Mouse (Mus musculus) embryonic facial prominence, embryonic 13.5 days (tissue): ENCODE results near the gene St6gal2. TPM values are rescaled to one million over a fixed set of nuclear protein-coding genes. Genes with fewer than 3 reads are reported as not detected.
A peak's percentile ranks its signal among the peaks of the same experiment; 100 is the strongest.

Source experiments
- ATAC-seq: fragments of 200-750 bp; cut with Nextera tagmentation; 2 replicates; pipeline ENCODE4 v1.8.0; 2017; ENCODE audit warnings: low read depth; ENCODE audit not compliant: insufficient number of reproducible peaks, insufficient read depth, low FRiP score, low TSS enrichment
- H3K27ac ChIP-seq: fragments of 300-500 bp; sonication (generic); 2 replicates; pipeline ENCODE4 v1.5.1; 2015; ENCODE audit warnings: moderate library complexity, mild to moderate bottlenecking, inconsistent platforms
- H3K27me3 ChIP-seq: fragments of 300-500 bp; sonication (generic); 2 replicates; pipeline ENCODE4 v1.6.1; 2015; ENCODE audit warnings: mild to moderate bottlenecking, inconsistent platforms
- H3K36me3 ChIP-seq: fragments of 300-500 bp; sonication (generic); 2 replicates; pipeline ENCODE4 v1.6.1; 2015; ENCODE audit warnings: mild to moderate bottlenecking, inconsistent platforms
- H3K4me1 ChIP-seq: fragments of 300-500 bp; sonication (generic); 2 replicates; pipeline ENCODE4 v1.6.1; 2015; ENCODE audit warnings: inconsistent platforms
- H3K4me2 ChIP-seq: fragments of 300-500 bp; sonication (generic); 2 replicates; pipeline ENCODE4 v1.6.1; 2015; ENCODE audit warnings: moderate library complexity, mild to moderate bottlenecking, inconsistent platforms
- H3K4me3 ChIP-seq: fragments of 300-500 bp; sonication (generic); 2 replicates; pipeline ENCODE4 v1.5.1; 2015; ENCODE audit warnings: mild to moderate bottlenecking, inconsistent platforms
- H3K9ac ChIP-seq: fragments of 300-500 bp; sonication (generic); 2 replicates; pipeline ENCODE4 v1.6.1; 2015; ENCODE audit warnings: mild to moderate bottlenecking, inconsistent platforms
- H3K9me3 ChIP-seq: fragments of 300-500 bp; sonication (generic); 2 replicates; pipeline ENCODE4 v1.6.1; 2016; ENCODE audit warnings: inconsistent platforms
- WGBS: fragments of 180-500 bp; shearing (Covaris S2); methylation state at CpG from one replicate; pipeline ENCODE4 v1.1.7; 2015; ENCODE audit warnings: mixed read lengths; 5-methylcytosine and 5-hydroxymethylcytosine counted together
- polyA plus RNA-seq: library from polyadenylated mRNA; unstranded; fragments of >200 nt; fragmentation: Nextera tagmentation; extraction: Ambion mirVana; gene quantifications from 2 replicates; pipeline ENCODE4 v1.2.1, GENCODE M21; 2015

The St6gal2 gene
- polyA plus RNA-seq: 8.5 and 10.7 TPM in 2 replicates

- H3K4me1 ChIP-seq: peaks cover 14% of the 10 kb centered on the region; the same call in 1 of the 2 replicates
- no peaks in the 10 kb centered on the region for H3K9me3 ChIP-seq
- H3K36me3 ChIP-seq: no peaks in the 10 kb centered on the region
- peak within 1 kb of the TSS; percentile 86 for H3K9ac ChIP-seq
- under 1% methylated on average over 84 of the region's 84 CpGs for WGBS
- ATAC-seq: peak; percentile 83
- peak within 1 kb of the TSS; percentile 78 for H3K27ac ChIP-seq
- H3K4me3 ChIP-seq: peak within 1 kb of the TSS; percentile 69
- H3K4me2 ChIP-seq: peak within 1 kb of the TSS; percentile 89
- peaks cover 26% of the 10 kb centered on the region for H3K27me3 ChIP-seq
Observed at GRCm38 (mm10) chr17:55445250-55446184, at the start of gene St6gal2. St6gal2 (plus strand) TSS chr17:55445382.

DNA sequence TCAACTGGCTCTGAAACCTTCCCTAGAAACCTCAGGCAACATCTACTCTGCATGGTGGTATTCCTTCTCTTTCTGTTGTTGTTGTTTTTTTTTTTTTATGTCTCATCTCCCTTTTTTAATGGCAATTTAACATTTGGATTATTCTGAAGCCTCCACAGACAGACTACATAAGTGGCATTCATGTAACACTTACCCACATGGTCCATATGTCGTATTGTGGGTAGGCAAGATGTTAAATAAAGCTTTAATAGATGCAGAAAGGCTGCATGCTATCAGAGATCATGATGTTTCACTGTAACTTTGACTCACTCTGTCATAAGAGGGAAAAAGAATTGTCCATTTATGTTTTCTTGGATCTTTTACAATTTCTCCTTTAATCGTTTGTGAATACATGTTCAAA lies 39.1 kb upstream of the St6gal2 start:
- no peak for ATAC-seq
- H3K4me3 ChIP-seq: no peak overlapping the region
- 87% methylated on average over 2 of the region's 2 CpGs for WGBS

DNA sequence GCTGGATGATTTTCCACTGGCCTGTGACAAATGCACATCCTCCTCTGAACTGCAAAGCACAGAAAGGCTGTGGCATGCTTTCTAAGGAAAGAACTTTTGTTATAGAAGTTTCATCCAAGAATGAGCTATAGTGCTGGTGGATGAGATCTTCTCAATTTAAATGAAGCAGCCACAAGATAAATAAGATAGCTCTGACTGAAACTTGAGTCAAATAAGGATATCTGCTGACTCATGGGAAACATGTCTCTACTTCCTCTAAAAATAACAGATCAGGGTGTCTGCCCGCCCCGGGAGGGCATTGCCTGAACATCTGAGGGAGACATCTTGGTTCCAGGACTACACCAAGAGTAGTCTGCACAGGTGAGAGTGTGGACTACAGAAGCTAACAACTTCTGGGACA lies 28.7 kb upstream of the St6gal2 start:
- 80% methylated on average over 2 of the region's 2 CpGs for WGBS
- Histone ChIP-seq H3K4me1 (no peaks in the 10 kb centered on the region), H3K4me3 (no peak overlapping the region), H3K27me3 (no peaks in the 10 kb centered on the region), H3K36me3 (no peaks in the 10 kb centered on the region), H3K9ac (no peak overlapping the region), H3K4me2 (no peak overlapping the region), H3K27ac (no peak overlapping the region), H3K9me3 (no peaks in the 10 kb centered on the region)
- ATAC-seq: no peak

More for the DNA sequence above, 39.1 kb upstream of the St6gal2 start:
- H3K9ac ChIP-seq: no peak overlapping the region
- no peaks in the 10 kb centered on the region for H3K9me3 ChIP-seq
- no peak overlapping the region for H3K27ac ChIP-seq
- H3K36me3 ChIP-seq: no peaks in the 10 kb centered on the region
- no peaks in the 10 kb centered on the region for H3K4me1 ChIP-seq
- H3K27me3 ChIP-seq: no peaks in the 10 kb centered on the region
- no peak overlapping the region for H3K4me2 ChIP-seq

- ATAC-seq: peak; percentile 40; the same call in 1 of the 2 replicates
- Histone ChIP-seq H3K9me3 (no peaks in the 10 kb centered on the region), H3K36me3 (no peaks in the 10 kb centered on the region), H3K4me2 (peak overlapping the region; percentile 89), H3K27ac (peak overlapping the region; percentile 78), H3K4me1 (peaks cover 14% of the 10 kb centered on the region; the same call in 1 of the 2 replicates), H3K9ac (peak overlapping the region; percentile 86), H3K27me3 (peaks cover 26% of the 10 kb centered on the region), H3K4me3 (peak overlapping the region; percentile 69)
- WGBS: 2% methylated on average over 6 of the region's 6 CpGs
Observed at GRCm38 (mm10) chr17:55446185-55446527, 974 bp downstream of the St6gal2 start.

- peaks cover 26% of the 10 kb centered on the region for H3K27me3 ChIP-seq
- peaks cover 14% of the 10 kb centered on the region; the same call in 1 of the 2 replicates for H3K4me1 ChIP-seq
- 24% methylated on average over 4 of the region's 4 CpGs for WGBS
- peak overlapping the region; percentile 89 for H3K4me2 ChIP-seq
- H3K27ac ChIP-seq: peak overlapping the region; percentile 78; the same call in 1 of the 2 replicates
- peak overlapping the region; percentile 69 for H3K4me3 ChIP-seq
- no peaks in the 10 kb centered on the region for H3K36me3 ChIP-seq
- no peaks in the 10 kb centered on the region for H3K9me3 ChIP-seq
- no peak for ATAC-seq
- 0 out of 2 replicates have a peak overlapping the region, but pooled peaks have one; percentile 12 for H3K9ac ChIP-seq
Observed at GRCm38 (mm10) chr17:55446698-55447097, 1.5 kb downstream of the St6gal2 start.

DNA sequence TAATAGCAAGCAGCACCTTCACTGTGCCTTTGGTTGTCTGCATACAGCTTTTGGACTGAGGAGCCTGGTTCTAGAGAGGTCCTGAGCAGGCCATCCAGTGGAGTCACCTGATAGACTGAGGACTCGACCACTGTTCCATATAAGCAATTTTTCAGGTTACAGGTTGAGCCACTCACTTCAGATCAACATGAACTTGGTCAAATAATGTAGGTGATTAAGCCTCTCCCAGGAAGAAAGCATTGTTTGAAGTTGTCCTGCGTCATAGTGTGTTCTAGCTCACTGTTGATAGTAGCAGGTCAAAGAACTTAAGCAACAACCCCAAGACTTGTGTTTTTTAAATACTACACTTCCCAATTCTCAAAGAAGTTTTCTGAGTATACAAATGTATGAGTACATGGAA lies 5.8 kb downstream of the St6gal2 start:
- Histone ChIP-seq H3K4me3 (no peak overlapping the region), H3K36me3 (no peaks in the 10 kb centered on the region), H3K27ac (no peak overlapping the region), H3K4me1 (peaks cover 10% of the 10 kb centered on the region; the same call in 1 of the 2 replicates), H3K27me3 (peaks cover 9% of the 10 kb centered on the region; the same call in 1 of the 2 replicates), H3K9me3 (no peaks in the 10 kb centered on the region), H3K9ac (no peak overlapping the region), H3K4me2 (no peak overlapping the region)
- ATAC-seq: no peak
- 69% methylated on average over 2 of the region's 2 CpGs for WGBS

- peaks cover 6% of the 10 kb centered on the region; the same call in 1 of the 2 replicates for H3K4me1 ChIP-seq
- H3K4me3 ChIP-seq: no peak overlapping the region
- H3K4me2 ChIP-seq: no peak overlapping the region
- H3K36me3 ChIP-seq: no peaks in the 10 kb centered on the region
- H3K27me3 ChIP-seq: no peaks in the 10 kb centered on the region; the same call in 1 of the 2 replicates
- H3K9me3 ChIP-seq: no peaks in the 10 kb centered on the region
- 18% methylated on average over 3 of the region's 3 CpGs for WGBS
- H3K9ac ChIP-seq: no peak overlapping the region
- no peak for ATAC-seq
- H3K27ac ChIP-seq: no peak overlapping the region
Observed at GRCm38 (mm10) chr17:55454487-55454886, 9.3 kb downstream of the St6gal2 start.

GRCm38 (mm10) chr17:55460187-55460586 lies 15.0 kb downstream of the St6gal2 start:
- no peak for ATAC-seq
- H3K4me1 ChIP-seq: peaks cover 14% of the 10 kb centered on the region
- H3K27ac ChIP-seq: no peak overlapping the region
- no peak overlapping the region for H3K9ac ChIP-seq
- H3K27me3 ChIP-seq: no peaks in the 10 kb centered on the region
- no peak overlapping the region for H3K4me2 ChIP-seq
- no peak overlapping the region for H3K4me3 ChIP-seq
- no peaks in the 10 kb centered on the region for H3K36me3 ChIP-seq
- no peaks in the 10 kb centered on the region for H3K9me3 ChIP-seq
- 88% methylated on average over 1 of the region's 1 CpGs for WGBS

- no peak overlapping the region for H3K4me2 ChIP-seq
- H3K36me3 ChIP-seq: no peaks in the 10 kb centered on the region
- no peaks in the 10 kb centered on the region for H3K27me3 ChIP-seq
- no peak for ATAC-seq
- no peak overlapping the region for H3K27ac ChIP-seq
- no peaks in the 10 kb centered on the region for H3K9me3 ChIP-seq
- no peak overlapping the region for H3K9ac ChIP-seq
- no peak overlapping the region for H3K4me3 ChIP-seq
- no peaks in the 10 kb centered on the region for H3K4me1 ChIP-seq
- WGBS: 76% methylated on average over 3 of the region's 3 CpGs
Observed at GRCm38 (mm10) chr17:55467579-55467978, 22.4 kb downstream of the St6gal2 start.

- H3K27me3 ChIP-seq: no peaks in the 10 kb centered on the region
- no peak overlapping the region for H3K4me3 ChIP-seq
- H3K9me3 ChIP-seq: no peaks in the 10 kb centered on the region
- H3K4me1 ChIP-seq: no peaks in the 10 kb centered on the region
- H3K4me2 ChIP-seq: no peak overlapping the region
- H3K36me3 ChIP-seq: no peaks in the 10 kb centered on the region
- no peak overlapping the region for H3K27ac ChIP-seq
- H3K9ac ChIP-seq: no peak overlapping the region
- ATAC-seq: no peak
Observed at GRCm38 (mm10) chr17:55468963-55469362, 23.8 kb downstream of the St6gal2 start.

DNA sequence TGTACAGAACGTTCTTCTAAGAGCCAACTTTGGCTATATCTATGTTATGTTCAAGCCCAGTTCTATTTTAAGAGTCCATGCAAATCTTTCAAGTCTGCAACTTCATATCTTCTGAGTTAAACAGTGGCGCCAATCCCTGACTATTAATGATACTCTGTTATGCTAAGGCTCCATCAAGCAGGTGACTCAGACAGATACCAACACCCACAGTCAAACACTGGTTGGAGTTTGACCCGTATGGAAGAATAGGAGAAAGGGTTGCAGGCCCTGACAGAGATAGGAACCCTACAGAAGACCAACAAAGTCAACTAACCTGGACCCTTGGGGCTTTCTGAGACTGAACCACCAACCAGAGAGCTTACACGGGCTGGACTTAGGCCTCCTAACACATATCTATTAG lies 30.8 kb downstream of the St6gal2 start:
- no peak overlapping the region for H3K4me2 ChIP-seq
- no peak for ATAC-seq
- no peaks in the 10 kb centered on the region for H3K36me3 ChIP-seq
- no peak overlapping the region for H3K9ac ChIP-seq
- 0 out of 2 replicates have a peak, but pooled peaks cover 8% of the 10 kb centered on the region for H3K4me1 ChIP-seq
- no peak overlapping the region for H3K27ac ChIP-seq
- H3K27me3 ChIP-seq: no peaks in the 10 kb centered on the region
- H3K9me3 ChIP-seq: peaks cover 4% of the 10 kb centered on the region; the same call in 1 of the 2 replicates
- H3K4me3 ChIP-seq: no peak overlapping the region
- WGBS: 88% methylated on average over 4 of the region's 4 CpGs

- ATAC-seq: no peak; the same call in 1 of the 2 replicates
- no peak overlapping the region for H3K9ac ChIP-seq
- peaks cover 4% of the 10 kb centered on the region; the same call in 1 of the 2 replicates for H3K9me3 ChIP-seq
- H3K4me3 ChIP-seq: no peak overlapping the region
- no peak overlapping the region for H3K27ac ChIP-seq
- H3K4me1 ChIP-seq: 0 out of 2 replicates have a peak, but pooled peaks cover 8% of the 10 kb centered on the region
- no peaks in the 10 kb centered on the region for H3K27me3 ChIP-seq
- H3K36me3 ChIP-seq: peaks cover 5% of the 10 kb centered on the region
- no peak overlapping the region for H3K4me2 ChIP-seq
Observed at GRCm38 (mm10) chr17:55477361-55477760, 32.2 kb downstream of the St6gal2 start.
